Mouse (Mus musculus) heart, postnatal 0 days (tissue): ENCODE measurements at regions not wholly inside any gene's neighbourhood (a gene's known extent, or its start where the extent isn't known, plus 50 kb on each side); places are given as distances from the start of the nearest gene placed in this dataset.

Experiments
- ATAC-seq: fragments of 200-750 bp; cut with Nextera tagmentation; 2 replicates; pipeline ENCODE4 v1.8.0; 2017; ENCODE audit warnings: low read depth, moderate number of reproducible peaks, moderate library complexity; ENCODE audit not compliant: insufficient read depth
- DNase-seq: peaks from one replicate; pipeline ENCODE4 v3.0.0-alpha.2; 2016; ENCODE audit warnings: low spot score
- H3K27ac ChIP-seq: fragments of 300-500 bp; sonication (generic); 2 replicates; pipeline ENCODE4 v1.5.1; 2014; ENCODE audit warnings: low read depth, mild to moderate bottlenecking
- H3K27me3 ChIP-seq: fragments of 300-500 bp; sonication (generic); 2 replicates; pipeline ENCODE4 v1.6.1; 2014; ENCODE audit warnings: low read length, mixed read lengths; ENCODE audit not compliant: control insufficient read depth, insufficient read depth
- H3K36me3 ChIP-seq: fragments of 300-500 bp; sonication (generic); replicated peaks from 2 replicates; pipeline ENCODE4 v1.6.1; 2014; ENCODE audit warnings: low read length, mixed read lengths; ENCODE audit not compliant: control insufficient read depth, insufficient read depth
- H3K4me1 ChIP-seq: fragments of 300-500 bp; sonication (generic); 2 replicates; pipeline ENCODE4 v1.6.1; 2014; ENCODE audit warnings: antibody characterized with exemption; ENCODE audit not compliant: control insufficient read depth, insufficient read depth
- H3K4me2 ChIP-seq: fragments of 300-500 bp; sonication (generic); 2 replicates; pipeline ENCODE4 v1.6.1; 2014; ENCODE audit warnings: low read depth, mild to moderate bottlenecking, low read length, moderate library complexity
- H3K4me3 ChIP-seq: fragments of 300-500 bp; sonication (generic); 2 replicates; pipeline ENCODE4 v1.5.1; 2014; ENCODE audit warnings: low read depth, low read length
- H3K9ac ChIP-seq: fragments of 300-500 bp; sonication (generic); replicated peaks from 2 replicates; pipeline ENCODE4 v1.6.1; 2014; ENCODE audit warnings: low read depth, low read length, mixed read lengths
- H3K9me3 ChIP-seq: fragments of 300-500 bp; sonication (generic); replicated peaks from 2 replicates; pipeline ENCODE4 v1.6.1; 2016; ENCODE audit warnings: low read length; ENCODE audit not compliant: control insufficient read depth
- CTCF ChIP-seq: IDR thresholded peaks from 2 replicates; pipeline ENCODE4 v1.5.1; 2016; ENCODE audit warnings: antibody characterized with exemption, control low read depth, low read depth
- EP300 ChIP-seq: IDR thresholded peaks from 2 replicates; pipeline ENCODE4 v1.6.1; 2016; ENCODE audit warnings: antibody characterized with exemption, low read depth
- WGBS: fragments of 180-500 bp; shearing (Covaris S2); extraction: QIAGEN DNeasy Blood & Tissue Kit; methylation state at CpG from one replicate; pipeline ENCODE4 v1.1.7; 2014; 5-methylcytosine and 5-hydroxymethylcytosine counted together

DNA sequence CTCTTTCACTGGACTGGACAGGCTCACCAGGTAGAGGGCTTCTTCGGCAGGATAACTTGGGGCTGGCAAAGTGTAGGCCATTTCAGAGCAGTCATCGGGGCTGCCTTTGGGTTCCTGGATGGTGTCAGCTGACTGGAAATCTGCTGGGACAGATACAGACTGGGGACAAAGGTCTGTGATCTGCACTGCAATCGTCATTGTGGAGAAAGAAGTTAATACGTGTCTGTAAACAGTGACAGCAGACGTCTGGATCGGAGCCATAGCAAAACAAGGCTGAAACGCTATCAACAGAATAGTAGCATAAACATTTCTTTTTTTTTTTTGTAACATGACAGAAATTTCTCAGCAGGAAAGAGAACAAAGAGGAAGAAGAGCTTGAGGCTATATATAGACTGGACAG lies 171.8 kb upstream of the Fggy start:
- Histone ChIP-seq H3K4me1 (peaks cover 14% of the 10 kb centered on the region), H3K9me3 (no peaks in the 10 kb centered on the region), H3K27ac (0 out of 2 replicates have a peak overlapping the region, but pooled peaks have one; percentile 34), H3K4me3 (no peak overlapping the region), H3K36me3 (no peaks in the 10 kb centered on the region), H3K27me3 (no peaks in the 10 kb centered on the region), H3K4me2 (no peak overlapping the region), H3K9ac (no peak overlapping the region)
- DNase-seq: no peak
- TF ChIP-seq EP300 (no peak), CTCF (no peak)
- WGBS: 8% methylated on average over 7 of the region's 7 CpGs
- ATAC-seq: 0 out of 2 replicates have a peak, but pooled peaks have one; percentile 36

DNA sequence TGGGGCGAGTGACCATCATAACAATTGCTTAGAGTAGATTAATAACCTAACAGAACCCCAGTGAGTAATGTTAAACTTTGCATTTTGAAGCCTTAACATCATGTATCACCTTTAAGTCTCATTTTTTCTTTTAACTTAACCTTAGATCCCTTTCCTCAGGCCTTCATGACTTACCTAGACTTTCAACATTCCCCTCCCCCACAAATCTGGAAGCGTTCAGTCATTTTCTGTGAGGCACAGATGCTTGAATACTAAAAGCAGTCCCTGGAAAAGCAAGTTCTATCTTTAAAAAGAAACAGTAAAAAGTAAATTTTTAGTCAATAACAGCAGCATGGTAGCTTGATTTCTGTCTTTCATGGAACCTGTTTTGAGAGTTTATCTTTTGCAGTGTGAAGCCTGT lies 171.3 kb upstream of the Fggy start:
- ATAC-seq (no peak), DNase-seq (no peak)
- Histone ChIP-seq H3K27me3 (no peaks in the 10 kb centered on the region), H3K4me3 (no peak overlapping the region), H3K9ac (no peak overlapping the region), H3K4me1 (peaks cover 14% of the 10 kb centered on the region), H3K4me2 (no peak overlapping the region), H3K9me3 (no peaks in the 10 kb centered on the region), H3K36me3 (no peaks in the 10 kb centered on the region), H3K27ac (no peak overlapping the region)
- TF ChIP-seq CTCF (no peak), EP300 (no peak)
- WGBS: 23% methylated on average over 2 of the region's 2 CpGs

DNA sequence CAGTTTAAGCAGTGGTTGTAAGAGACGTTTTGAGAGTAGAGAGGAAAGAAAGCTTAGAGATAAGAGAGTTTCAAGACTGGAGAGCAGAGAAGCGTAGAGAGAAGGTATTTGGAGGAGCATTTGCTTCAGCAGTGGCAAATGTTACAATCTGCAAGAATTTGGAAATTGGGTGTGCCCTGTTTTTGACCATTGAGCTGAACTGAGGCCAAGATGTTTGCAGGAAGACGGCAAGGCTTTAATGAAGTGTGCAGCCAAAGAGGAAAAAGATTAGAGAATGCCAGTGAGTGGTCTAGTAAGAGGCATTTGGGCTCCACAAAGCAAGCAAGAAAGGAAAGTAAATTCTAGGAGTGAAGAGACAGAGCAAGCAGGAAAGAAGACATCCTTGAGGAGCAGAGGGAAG lies 168.8 kb upstream of the Fggy start:
- no peak overlapping the region for H3K27ac ChIP-seq
- no peaks in the 10 kb centered on the region for H3K27me3 ChIP-seq
- TF ChIP-seq EP300 (no peak), CTCF (no peak)
- DNase-seq: no peak
- 26% methylated on average over 3 of the region's 3 CpGs for WGBS
- ATAC-seq: no peak
- no peaks in the 10 kb centered on the region for H3K9me3 ChIP-seq
- peaks cover 14% of the 10 kb centered on the region for H3K4me1 ChIP-seq
- no peak overlapping the region for H3K4me2 ChIP-seq
- H3K9ac ChIP-seq: no peak overlapping the region
- H3K36me3 ChIP-seq: no peaks in the 10 kb centered on the region
- H3K4me3 ChIP-seq: no peak overlapping the region

DNA sequence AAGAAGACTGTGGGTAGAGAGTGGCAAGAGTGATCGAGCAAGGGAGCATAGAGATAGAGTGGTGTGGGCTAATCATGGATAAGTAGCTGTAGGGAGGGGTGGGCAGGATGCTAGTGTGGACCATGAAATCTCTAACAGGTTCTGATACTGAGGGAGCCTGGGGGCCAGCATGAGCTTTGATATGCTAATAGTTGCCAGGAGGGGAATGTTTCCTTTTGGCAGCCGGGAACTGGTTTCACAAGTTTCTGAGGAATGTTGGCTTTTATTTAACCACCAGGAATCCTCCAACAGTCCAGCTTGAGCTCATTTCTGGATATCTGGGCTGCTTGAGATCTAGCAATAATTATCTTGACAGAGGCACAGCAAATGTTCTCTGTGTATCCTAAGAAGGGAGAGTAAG lies 167.7 kb upstream of the Fggy start:
- no peak overlapping the region for H3K27ac ChIP-seq
- TF ChIP-seq CTCF: no peak
- no peak for TF ChIP-seq EP300
- no peak for DNase-seq
- H3K9me3 ChIP-seq: no peaks in the 10 kb centered on the region
- no peak overlapping the region for H3K9ac ChIP-seq
- H3K4me2 ChIP-seq: no peak overlapping the region
- H3K36me3 ChIP-seq: no peaks in the 10 kb centered on the region
- ATAC-seq: no peak
- H3K4me3 ChIP-seq: no peak overlapping the region
- H3K27me3 ChIP-seq: no peaks in the 10 kb centered on the region
- H3K4me1 ChIP-seq: peaks cover 14% of the 10 kb centered on the region
- 45% methylated on average over 2 of the region's 2 CpGs for WGBS

DNA sequence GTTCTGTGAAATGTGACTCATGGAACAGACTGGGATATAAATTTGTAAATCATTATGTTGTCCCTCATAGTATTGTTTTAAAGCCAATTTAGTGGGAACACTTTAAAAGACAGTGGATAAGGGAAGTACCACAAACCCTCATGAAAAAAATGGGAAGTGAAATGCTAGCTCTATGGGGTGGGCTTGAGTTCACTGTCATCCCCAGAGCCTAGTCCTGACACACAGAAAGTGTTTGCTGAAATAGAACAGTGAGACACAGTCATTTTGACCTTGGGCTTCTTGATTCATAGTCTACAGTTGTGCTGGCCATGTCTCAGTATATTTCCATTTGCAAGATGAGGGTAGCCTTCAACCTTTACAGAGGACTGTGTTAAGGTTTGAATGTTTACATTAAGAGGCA lies 166.8 kb upstream of the Fggy start:
- Histone ChIP-seq H3K4me2 (no peak overlapping the region), H3K9me3 (no peaks in the 10 kb centered on the region), H3K36me3 (no peaks in the 10 kb centered on the region), H3K27ac (no peak overlapping the region), H3K9ac (no peak overlapping the region), H3K4me3 (no peak overlapping the region), H3K4me1 (peaks cover 8% of the 10 kb centered on the region), H3K27me3 (no peaks in the 10 kb centered on the region)
- ATAC-seq (no peak), DNase-seq (no peak)
- TF ChIP-seq EP300: no peak
- no peak for TF ChIP-seq CTCF

DNA sequence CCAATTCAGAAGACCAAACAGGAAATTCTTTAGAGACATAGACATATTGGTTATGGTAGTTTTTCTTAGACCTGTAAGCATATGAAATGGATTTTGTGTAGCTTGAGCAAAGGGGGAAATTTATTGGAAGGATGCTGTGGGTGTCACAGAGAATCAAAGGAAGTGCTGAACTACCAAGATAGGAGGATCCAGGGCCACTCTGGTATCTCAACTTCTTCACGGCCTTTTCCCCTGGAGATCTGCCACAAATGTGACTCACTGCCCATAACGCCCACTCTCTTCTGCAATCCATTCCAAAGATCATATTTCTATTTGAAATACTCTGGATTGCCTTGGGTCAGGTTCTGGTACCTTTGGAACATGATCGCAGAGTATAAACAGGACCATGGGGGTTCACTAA lies 161.6 kb upstream of the Fggy start:
- H3K9me3 ChIP-seq: no peaks in the 10 kb centered on the region
- no peaks in the 10 kb centered on the region for H3K27me3 ChIP-seq
- DNase-seq: no peak
- no peak for ATAC-seq
- H3K4me3 ChIP-seq: no peak overlapping the region
- TF ChIP-seq CTCF (no peak), EP300 (no peak)
- no peak overlapping the region for H3K27ac ChIP-seq
- no peak overlapping the region for H3K4me2 ChIP-seq
- no peaks in the 10 kb centered on the region for H3K36me3 ChIP-seq
- H3K9ac ChIP-seq: no peak overlapping the region
- 0 out of 2 replicates have a peak, but pooled peaks cover 5% of the 10 kb centered on the region for H3K4me1 ChIP-seq
- WGBS: 49% methylated on average over 3 of the region's 3 CpGs
